Mouse (Mus musculus) midbrain, embryonic 15.5 days (tissue): ENCODE results near the gene Adarb1. TPM values are rescaled to one million over a fixed set of nuclear protein-coding genes. Genes with fewer than 3 reads are reported as not detected.

ENCODE experiments used
- ATAC-seq: fragments of 200-750 bp; cut with Nextera tagmentation; replicated peaks from 2 replicates; pipeline ENCODE4 v1.8.0; 2017; ENCODE audit warnings: moderate TSS enrichment
- H3K27ac ChIP-seq: fragments of 300-500 bp; sonication (generic); 2 replicates; pipeline ENCODE4 v1.5.1; 2015; ENCODE audit warnings: mild to moderate bottlenecking, inconsistent platforms
- H3K27me3 ChIP-seq: fragments of 300-500 bp; sonication (generic); replicated peaks from 2 replicates; pipeline ENCODE4 v1.6.1; 2015; ENCODE audit warnings: inconsistent platforms
- H3K36me3 ChIP-seq: fragments of 300-500 bp; sonication (generic); replicated peaks from 2 replicates; pipeline ENCODE4 v1.6.1; 2015; ENCODE audit warnings: inconsistent platforms
- H3K4me1 ChIP-seq: fragments of 300-500 bp; sonication (generic); 2 replicates; pipeline ENCODE4 v1.6.1; 2015; ENCODE audit warnings: inconsistent platforms
- H3K4me2 ChIP-seq: fragments of 300-500 bp; sonication (generic); 2 replicates; pipeline ENCODE4 v1.6.1; 2015; ENCODE audit warnings: inconsistent platforms, mild to moderate bottlenecking, moderate library complexity
- H3K4me3 ChIP-seq: fragments of 300-500 bp; sonication (generic); 2 replicates; pipeline ENCODE4 v1.5.1; 2015; ENCODE audit warnings: mild to moderate bottlenecking, inconsistent platforms
- H3K9ac ChIP-seq: fragments of 300-500 bp; sonication (generic); 2 replicates; pipeline ENCODE4 v1.6.1; 2015; ENCODE audit warnings: mild to moderate bottlenecking, inconsistent platforms
- H3K9me3 ChIP-seq: fragments of 300-500 bp; sonication (generic); 2 replicates; pipeline ENCODE4 v1.6.1; 2016; ENCODE audit warnings: inconsistent platforms
- WGBS: fragments of 180-500 bp; shearing (Covaris S2); methylation state at CpG from one replicate; pipeline ENCODE4 v1.1.7; 2015; ENCODE audit warnings: mixed read lengths; 5-methylcytosine and 5-hydroxymethylcytosine counted together
- polyA plus RNA-seq: library from polyadenylated mRNA; unstranded; fragments of >200 nt; fragmentation: Nextera tagmentation; extraction: Ambion mirVana; gene quantifications from 2 replicates; pipeline ENCODE4 v1.2.1, GENCODE M21; 2015

Gene Adarb1
- polyA plus RNA-seq, 1 experiment from 2014 or later: 18.2 TPM

- WGBS: 62% methylated on average over 11 of the region's 11 CpGs
- Histone ChIP-seq H3K4me3 (no peak overlapping the region), H3K9me3 (no peaks in the 10 kb centered on the region), H3K9ac (no peak overlapping the region), H3K27me3 (no peaks in the 10 kb centered on the region), H3K36me3 (peaks cover 16% of the 10 kb centered on the region), H3K4me1 (no peaks in the 10 kb centered on the region), H3K27ac (no peak overlapping the region), H3K4me2 (no peak overlapping the region)
- ATAC-seq: no peak
Measured at GRCm38 (mm10) chr10:77272980-77273730, 144.9 kb downstream of the Adarb1 start.

GRCm38 (mm10) chr10:77269129-77269528 is 148.9 kb downstream of the Adarb1 start:
- Histone ChIP-seq H3K9me3 (no peaks in the 10 kb centered on the region), H3K4me2 (no peak overlapping the region), H3K36me3 (peaks cover 25% of the 10 kb centered on the region), H3K4me3 (no peak overlapping the region), H3K4me1 (no peaks in the 10 kb centered on the region), H3K9ac (no peak overlapping the region), H3K27me3 (no peaks in the 10 kb centered on the region), H3K27ac (no peak overlapping the region)
- 88% methylated on average over 7 of the region's 7 CpGs for WGBS
- ATAC-seq: no peak

- no peak overlapping the region for H3K27ac ChIP-seq
- no peaks in the 10 kb centered on the region for H3K27me3 ChIP-seq
- no peak overlapping the region for H3K4me2 ChIP-seq
- H3K4me1 ChIP-seq: no peaks in the 10 kb centered on the region
- H3K36me3 ChIP-seq: peaks cover 34% of the 10 kb centered on the region
- ATAC-seq: no peak
- H3K9me3 ChIP-seq: no peaks in the 10 kb centered on the region
- 95% methylated on average over 14 of the region's 14 CpGs for WGBS
- H3K9ac ChIP-seq: no peak overlapping the region
- no peak overlapping the region for H3K4me3 ChIP-seq
Measured at GRCm38 (mm10) chr10:77267027-77267426, 151.0 kb downstream of the Adarb1 start.

GRCm38 (mm10) chr10:77266281-77266680 is 151.8 kb downstream of the Adarb1 start:
- H3K27ac ChIP-seq: no peak overlapping the region
- 77% methylated on average over 8 of the region's 8 CpGs for WGBS
- no peak overlapping the region for H3K9ac ChIP-seq
- H3K4me2 ChIP-seq: no peak overlapping the region
- ATAC-seq: no peak
- H3K9me3 ChIP-seq: no peaks in the 10 kb centered on the region
- no peaks in the 10 kb centered on the region for H3K4me1 ChIP-seq
- H3K4me3 ChIP-seq: no peak overlapping the region
- H3K27me3 ChIP-seq: no peaks in the 10 kb centered on the region
- peaks cover 34% of the 10 kb centered on the region for H3K36me3 ChIP-seq

- Histone ChIP-seq H3K4me3 (peak overlapping the region; percentile 84), H3K36me3 (peaks cover 9% of the 10 kb centered on the region; the same call in 1 of the 2 replicates), H3K4me1 (peaks cover 14% of the 10 kb centered on the region), H3K27ac (no peak overlapping the region), H3K4me2 (peak overlapping the region; percentile 77), H3K9me3 (no peaks in the 10 kb centered on the region), H3K9ac (peak overlapping the region; percentile 67), H3K27me3 (no peaks in the 10 kb centered on the region)
- no peak for ATAC-seq
- WGBS: 85% methylated on average over 17 of the region's 17 CpGs
Measured at GRCm38 (mm10) chr10:77260166-77260875, 157.7 kb downstream of the Adarb1 start.

GRCm38 (mm10) chr10:77258704-77259621 is 159.1 kb downstream of the Adarb1 start, which contains the start of gene Pofut2:
TSS of gene Pofut2 (plus strand) at chr10:77259218.
- peak; percentile 99 for ATAC-seq
- H3K4me2 ChIP-seq: peak within 1 kb of the TSS; percentile 93
- no peaks in the 10 kb centered on the region for H3K27me3 ChIP-seq
- peaks cover 14% of the 10 kb centered on the region for H3K4me1 ChIP-seq
- under 1% methylated on average over 72 of the region's 81 CpGs for WGBS
- peaks cover 7% of the 10 kb centered on the region; the same call in 1 of the 2 replicates for H3K36me3 ChIP-seq
- H3K4me3 ChIP-seq: peak within 1 kb of the TSS; percentile 84
- peak within 1 kb of the TSS; percentile 67 for H3K9ac ChIP-seq
- H3K9me3 ChIP-seq: no peaks in the 10 kb centered on the region
- peak within 1 kb of the TSS; percentile 89 for H3K27ac ChIP-seq

- Histone ChIP-seq H3K27me3 (no peaks in the 10 kb centered on the region), H3K4me1 (peaks cover 14% of the 10 kb centered on the region), H3K4me2 (peak overlapping the region; percentile 93), H3K4me3 (peak overlapping the region; percentile 84), H3K27ac (no peak overlapping the region), H3K9me3 (no peaks in the 10 kb centered on the region), H3K9ac (0 out of 2 replicates have a peak overlapping the region, but pooled peaks have one; percentile 50), H3K36me3 (0 out of 2 replicates have a peak, but pooled peaks cover 5% of the 10 kb centered on the region)
- ATAC-seq: no peak
- 62% methylated on average over 4 of the region's 4 CpGs for WGBS
Measured at GRCm38 (mm10) chr10:77258041-77258590, 160.0 kb downstream of the Adarb1 start.

GRCm38 (mm10) chr10:77255676-77256075 is 162.4 kb downstream of the Adarb1 start:
- no peaks in the 10 kb centered on the region for H3K27me3 ChIP-seq
- no peaks in the 10 kb centered on the region for H3K9me3 ChIP-seq
- H3K27ac ChIP-seq: no peak overlapping the region
- no peak overlapping the region for H3K4me2 ChIP-seq
- H3K36me3 ChIP-seq: no peaks in the 10 kb centered on the region
- 38% methylated on average over 3 of the region's 3 CpGs for WGBS
- peaks cover 15% of the 10 kb centered on the region for H3K4me1 ChIP-seq
- no peak for ATAC-seq
- no peak overlapping the region for H3K4me3 ChIP-seq
- H3K9ac ChIP-seq: no peak overlapping the region

GRCm38 (mm10) chr10:77255231-77255630 is 162.8 kb downstream of the Adarb1 start:
- H3K36me3 ChIP-seq: no peaks in the 10 kb centered on the region
- H3K9ac ChIP-seq: no peak overlapping the region
- peaks cover 11% of the 10 kb centered on the region for H3K4me1 ChIP-seq
- no peak overlapping the region for H3K27ac ChIP-seq
- H3K4me3 ChIP-seq: no peak overlapping the region
- H3K4me2 ChIP-seq: no peak overlapping the region
- ATAC-seq: no peak
- WGBS: 50% methylated on average over 3 of the region's 3 CpGs
- no peaks in the 10 kb centered on the region for H3K27me3 ChIP-seq
- H3K9me3 ChIP-seq: no peaks in the 10 kb centered on the region

- WGBS: 2% methylated on average over 4 of the region's 4 CpGs
Measured at GRCm38 (mm10) chr10:77252790-77253189, 165.3 kb downstream of the Adarb1 start.

GRCm38 (mm10) chr10:77251784-77252539 is 166.1 kb downstream of the Adarb1 start:
- H3K27ac ChIP-seq: no peak overlapping the region
- 75% methylated on average over 18 of the region's 18 CpGs for WGBS
- no peak overlapping the region for H3K9ac ChIP-seq
- H3K9me3 ChIP-seq: no peaks in the 10 kb centered on the region
- H3K27me3 ChIP-seq: no peaks in the 10 kb centered on the region
- H3K4me1 ChIP-seq: peaks cover 4% of the 10 kb centered on the region; the same call in 1 of the 2 replicates
- no peak overlapping the region for H3K4me2 ChIP-seq
- no peak for ATAC-seq
- no peak overlapping the region for H3K4me3 ChIP-seq
- H3K36me3 ChIP-seq: no peaks in the 10 kb centered on the region

More at GRCm38 (mm10) chr10:77252790-77253189, 165.3 kb downstream of the Adarb1 start:
- Histone ChIP-seq H3K4me2 (no peak overlapping the region), H3K27ac (no peak overlapping the region), H3K27me3 (no peaks in the 10 kb centered on the region), H3K9ac (no peak overlapping the region), H3K4me1 (peaks cover 4% of the 10 kb centered on the region; the same call in 1 of the 2 replicates), H3K9me3 (no peaks in the 10 kb centered on the region), H3K4me3 (no peak overlapping the region), H3K36me3 (no peaks in the 10 kb centered on the region)
- ATAC-seq: peak; percentile 43; the same call in 1 of the 2 replicates
